Mouse (Mus musculus): ENCODE results near the gene Cracr2a. TPM values are rescaled to one million over a fixed set of nuclear protein-coding genes. Genes with fewer than 3 reads are reported as not detected.
"Not testable (repeated sequence)": the region's sequence is repeated elsewhere in the genome, so short reads cannot be mapped to it uniquely, and the experiment has no call there.

Gene Cracr2a
- 1 to 10 TPM in 1 of 2 experiments, under 1 TPM in 1; 0.69 to 1.0 TPM for total RNA-seq (2021)
- long read RNA-seq, experiment 1: 0 reads
- long read RNA-seq, experiment 2: 0 reads

DNA sequence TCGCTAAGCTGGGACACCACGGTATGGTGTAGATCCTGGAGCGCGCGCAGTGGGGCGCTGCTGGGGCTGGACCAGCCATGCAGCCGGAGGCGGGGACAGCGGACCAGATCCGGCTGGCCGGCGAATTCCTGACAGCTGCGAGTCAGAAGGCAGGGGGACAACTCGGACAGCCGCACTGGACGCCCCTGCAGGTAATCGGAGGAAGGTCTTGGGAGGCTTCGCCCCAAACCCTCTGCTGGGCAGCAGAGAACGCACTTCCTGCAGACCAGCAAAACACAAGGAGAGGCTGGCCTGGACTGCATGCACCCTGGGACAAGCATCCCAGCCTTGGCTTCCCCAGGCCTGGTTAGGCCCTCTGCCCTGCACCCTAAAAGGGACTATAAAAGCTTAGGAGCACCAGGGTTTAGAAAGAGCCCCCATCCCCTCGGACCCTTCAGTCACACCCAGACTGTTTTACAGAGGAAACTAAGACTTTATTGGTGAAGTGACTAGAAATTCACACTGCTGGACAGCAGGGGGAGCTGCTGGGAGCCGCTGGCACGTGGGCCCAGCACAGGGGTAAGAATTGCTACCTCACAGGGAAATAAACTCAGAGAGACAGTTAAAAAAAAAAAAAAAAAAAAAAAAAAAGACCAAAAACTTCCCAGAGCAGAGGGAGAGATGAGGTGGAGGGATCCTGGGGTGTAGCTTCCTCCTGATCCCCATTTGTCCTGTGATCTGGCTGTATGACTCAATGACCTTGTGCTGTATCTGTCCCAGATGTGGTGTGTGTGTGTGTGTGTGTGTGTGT is at the start of gene Cracr2a:
Gene Cracr2a, plus strand, starts transcription at position 108 of the 790 bp plus-strand sequence.
- peak; percentile 84 to 87 for DNase-seq

DNA sequence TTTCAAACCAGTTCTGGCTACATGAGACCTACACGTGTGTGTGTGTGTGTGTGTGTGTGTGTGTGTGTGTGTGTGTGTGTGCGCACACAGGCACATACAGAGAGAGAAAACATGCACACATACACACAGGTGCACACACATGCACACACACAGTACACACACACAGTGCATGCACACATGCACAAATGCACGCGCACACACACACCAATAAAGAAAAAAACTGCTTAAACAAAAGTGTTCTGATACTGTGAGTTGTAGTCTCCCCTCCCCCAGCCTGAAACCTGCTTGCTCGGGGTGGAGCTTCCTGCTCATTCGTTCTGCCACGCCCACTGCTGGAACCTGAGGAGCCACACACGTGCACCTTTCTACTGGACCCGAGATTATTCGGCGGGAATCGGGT is 47.4 kb upstream of the Cracr2a start:
- DNase-seq: not testable (repeated sequence)

DNA sequence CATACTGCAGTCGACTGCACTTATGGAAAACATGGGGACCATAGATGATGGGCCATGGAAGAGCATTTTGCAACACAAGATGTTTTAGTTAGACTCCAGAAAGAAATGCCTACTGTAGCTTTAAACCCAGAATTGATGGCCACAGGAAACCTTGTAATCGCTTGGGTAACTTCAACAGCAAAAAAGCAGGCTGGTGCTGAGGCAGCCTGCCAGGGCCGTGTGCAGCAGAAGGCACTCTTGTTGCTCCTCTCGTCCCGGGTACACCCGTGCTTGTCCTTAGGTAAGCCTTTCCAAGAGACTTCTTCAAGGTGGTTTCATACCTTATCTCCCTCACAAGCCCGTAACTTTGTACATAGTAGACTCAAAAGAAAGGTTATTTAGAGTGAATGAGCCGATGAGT is 40.0 kb upstream of the Cracr2a start:
- DNase-seq: no peak

GRCm38 (mm10) chr6:127522326-127522725 is 38.8 kb upstream of the Cracr2a start:
- DNase-seq: no peak

DNA sequence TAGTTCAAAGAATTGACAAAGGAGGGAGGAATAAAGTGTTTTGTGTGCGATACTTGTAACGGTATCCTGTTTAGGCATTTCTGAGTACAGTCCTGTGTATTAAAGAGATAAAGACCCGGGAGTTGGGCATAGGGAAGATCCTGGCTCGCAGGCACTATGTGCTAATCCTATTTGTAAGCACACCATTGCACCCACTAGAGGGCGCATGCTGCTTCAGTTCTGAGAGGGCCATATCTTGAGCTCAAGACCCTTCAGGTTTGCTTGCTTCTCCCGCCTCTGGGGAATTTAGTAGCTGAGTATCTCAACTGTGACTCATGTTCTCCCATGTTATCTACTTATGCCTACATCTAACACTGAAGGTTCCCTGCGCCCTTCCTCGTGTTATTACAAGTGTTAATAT is 36.7 kb upstream of the Cracr2a start:
- peak; percentile 27 to 67 for DNase-seq

- DNase-seq: peak in 1 of 2 experiments; percentile 16
Measured at GRCm38 (mm10) chr6:127528625-127529024, 32.5 kb upstream of the Cracr2a start.

GRCm38 (mm10) chr6:127529451-127529850 is 31.7 kb upstream of the Cracr2a start:
- peak; percentile 89 for DNase-seq

DNA sequence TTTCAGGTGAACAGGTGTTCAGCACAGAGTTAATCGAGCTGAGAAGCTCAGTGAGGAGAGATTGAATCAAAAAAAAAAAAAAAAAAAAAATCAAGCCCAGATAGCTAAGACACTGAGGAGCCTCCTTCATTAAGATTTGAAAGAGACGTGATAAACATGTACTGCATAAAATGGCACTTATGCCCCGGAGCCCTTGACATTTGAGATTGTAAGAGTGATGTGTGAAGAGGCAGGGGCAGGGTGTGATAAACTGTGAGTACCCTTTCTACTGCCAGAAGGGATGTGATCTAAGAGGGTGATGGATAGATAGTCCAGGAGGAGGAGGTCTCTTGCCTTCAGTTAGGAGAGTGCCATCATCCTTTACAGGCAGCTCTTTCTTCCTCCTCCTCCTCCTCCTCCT is 30.9 kb upstream of the Cracr2a start:
- DNase-seq: no peak

GRCm38 (mm10) chr6:127531412-127532205 is 29.5 kb upstream of the Cracr2a start:
- DNase-seq: no peak

- no peak for DNase-seq
Measured at GRCm38 (mm10) chr6:127532304-127532703, 28.8 kb upstream of the Cracr2a start.

DNA sequence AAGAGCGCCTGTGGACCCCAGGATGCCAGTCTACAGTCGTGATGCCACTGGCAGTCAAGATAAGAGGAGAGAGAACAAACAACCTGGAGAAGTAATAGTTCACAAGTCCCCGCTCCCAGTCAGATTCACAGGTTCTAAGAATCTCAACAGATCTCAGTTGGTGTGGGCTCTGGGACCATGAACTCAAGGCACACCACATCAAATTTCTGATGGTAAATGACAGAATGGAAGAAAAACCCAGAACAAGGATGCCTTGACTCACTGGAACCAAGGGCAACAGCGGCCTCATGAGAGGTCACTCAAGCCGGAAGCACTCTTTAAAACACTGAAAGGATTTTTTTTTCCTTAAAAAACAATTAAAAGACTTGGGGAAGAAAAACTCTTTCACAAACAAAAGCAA is 27.4 kb upstream of the Cracr2a start:
- DNase-seq: no peak

GRCm38 (mm10) chr6:127537035-127537434 is 24.1 kb upstream of the Cracr2a start:
- DNase-seq: no peak

GRCm38 (mm10) chr6:127538118-127538517 is 23.0 kb upstream of the Cracr2a start:
- DNase-seq: peak in 1 of 2 experiments; percentile 10

- DNase-seq: no peak
Measured at GRCm38 (mm10) chr6:127539226-127539625, 21.9 kb upstream of the Cracr2a start.

GRCm38 (mm10) chr6:127539659-127540058 is 21.5 kb upstream of the Cracr2a start:
- DNase-seq: no peak

GRCm38 (mm10) chr6:127540517-127540916 is 20.6 kb upstream of the Cracr2a start:
- DNase-seq: no peak

DNA sequence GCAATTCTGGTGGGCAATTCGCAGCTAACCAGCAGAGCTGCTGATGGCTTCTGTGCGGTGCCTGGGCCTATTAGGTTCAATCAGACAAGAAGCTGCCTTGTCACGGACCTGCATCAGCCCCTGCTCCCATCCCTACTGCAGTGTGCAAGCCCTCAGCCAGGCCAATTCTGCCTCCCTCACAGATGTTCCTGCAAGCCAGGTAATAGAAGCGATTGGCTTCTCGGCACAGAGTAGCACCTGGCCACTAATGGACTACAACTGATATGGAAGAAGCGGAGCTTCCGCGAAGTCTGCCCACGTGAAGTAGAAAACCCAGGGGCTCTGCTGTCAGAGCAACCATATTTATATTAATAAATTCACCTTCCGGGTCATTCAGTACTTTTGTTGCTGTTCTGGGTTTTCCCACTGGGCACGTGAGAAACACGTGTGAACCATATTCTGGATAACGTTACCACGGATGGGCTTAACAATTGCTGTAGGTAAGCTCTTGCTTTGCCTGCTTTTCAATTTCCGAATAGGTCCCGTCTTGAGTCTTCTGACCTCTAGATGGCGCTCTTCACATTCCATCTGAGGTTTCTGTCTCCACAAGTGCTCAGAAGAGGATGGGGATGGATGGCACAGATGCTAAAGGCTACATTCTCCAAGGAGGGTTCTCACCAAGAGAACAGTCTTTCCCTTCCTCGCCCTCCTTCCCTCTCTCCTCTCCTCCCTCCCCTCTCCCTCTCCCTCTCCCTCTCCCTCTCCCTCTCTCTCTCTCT is 19.3 kb upstream of the Cracr2a start:
- peak; percentile 63 to 78 for DNase-seq

DNA sequence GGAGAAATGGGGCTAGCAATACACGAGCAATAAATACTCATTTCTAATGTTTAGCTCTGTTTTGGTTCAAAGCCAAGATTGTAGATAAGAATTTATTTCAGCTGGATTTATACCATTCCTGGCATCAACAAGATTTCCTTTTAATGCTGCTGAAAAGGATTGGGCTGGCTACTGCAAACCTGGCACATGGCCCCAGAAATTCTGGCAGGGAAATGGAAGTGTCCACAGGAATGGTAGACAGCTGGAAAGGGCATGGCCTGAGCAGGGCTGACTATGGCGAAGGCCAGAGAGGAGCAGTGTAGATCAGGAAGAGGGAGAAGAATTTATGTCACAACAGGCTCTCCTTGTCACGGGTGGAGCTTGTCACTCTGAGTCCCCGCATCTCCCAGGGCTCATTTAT is 14.5 kb upstream of the Cracr2a start:
- DNase-seq: peak; percentile 76 to 80

DNA sequence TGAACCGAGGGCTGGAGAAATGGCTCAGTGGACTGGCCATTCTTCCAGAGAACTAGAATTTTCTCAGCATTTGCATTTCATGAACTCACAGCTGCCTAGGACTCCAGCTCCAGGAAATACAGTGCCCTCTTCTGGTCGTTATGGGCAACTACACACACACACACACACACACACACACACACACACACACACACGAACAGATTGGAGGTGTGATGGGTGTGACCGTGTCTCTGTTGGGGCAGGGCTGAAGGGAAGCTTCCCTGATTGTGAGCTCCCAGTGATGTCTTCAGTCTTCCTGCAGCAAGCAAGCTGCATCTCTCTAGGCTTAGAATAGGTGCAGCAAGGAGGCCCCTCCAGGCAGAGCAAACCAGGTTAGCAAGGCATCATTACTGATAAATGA is 8.2 kb upstream of the Cracr2a start:
- DNase-seq: no peak

- peak; percentile 52 to 75 for DNase-seq
Measured at GRCm38 (mm10) chr6:127555553-127555952, 5.6 kb upstream of the Cracr2a start.

GRCm38 (mm10) chr6:127560872-127561230 is 287 bp upstream of the Cracr2a start:
- DNase-seq: no peak

DNA sequence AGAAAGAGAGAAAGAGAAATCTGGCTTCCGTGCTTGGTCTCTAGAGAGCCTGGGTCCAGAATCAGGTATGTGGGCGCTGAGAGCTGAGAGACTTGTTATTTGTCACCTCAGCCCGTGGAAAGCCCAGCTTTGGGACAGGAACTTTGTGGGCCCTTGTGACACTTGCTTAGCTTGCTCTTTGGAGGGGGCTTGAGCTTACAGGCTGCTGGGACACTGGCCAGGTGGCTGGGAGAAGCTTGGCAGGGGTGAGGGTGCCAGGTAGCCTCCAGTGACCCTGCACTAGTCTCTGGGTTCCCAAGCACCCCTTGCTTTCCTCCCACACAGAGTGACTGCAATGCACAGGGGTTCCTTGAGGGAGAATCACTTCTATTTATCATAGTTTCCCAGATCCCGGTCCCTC is 2.4 kb downstream of the Cracr2a start:
- DNase-seq: peak in 1 of 2 experiments; percentile 20
